Mouse (Mus musculus) lung, postnatal 14 days (tissue): ENCODE results near the gene Tfpi.
"Not testable (repeated sequence)": the region's sequence is repeated elsewhere in the genome, so short reads cannot be mapped to it uniquely, and the experiment has no call there.

ENCODE experiments used
- DNase-seq: peaks from one replicate; pipeline ENCODE4 v3.0.0; 2021

The Tfpi gene

GRCm38 (mm10) chr2:84476577-84476976, at the start of gene Tfpi:
TSS of gene Tfpi (minus strand) at chr2:84476775.
- peak; percentile 31 for DNase-seq

DNA sequence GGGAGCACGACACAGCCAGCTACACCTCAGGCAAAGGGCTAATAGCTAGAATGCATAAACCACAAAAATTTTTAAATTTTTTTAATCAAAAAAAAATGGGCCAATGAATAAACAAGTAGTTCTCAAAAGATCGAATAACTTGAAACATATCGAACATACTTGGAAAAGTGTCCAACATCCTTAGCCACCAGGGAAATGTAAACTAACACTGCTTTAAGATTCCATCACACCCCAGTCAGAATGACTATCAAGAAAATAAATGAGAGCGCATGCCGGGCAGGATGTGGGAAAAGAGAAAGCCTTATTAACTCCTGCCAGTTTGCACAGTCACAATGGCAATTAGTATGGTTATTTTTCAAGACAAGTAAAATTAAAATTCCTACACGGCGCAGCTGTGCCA, 49.6 kb upstream of the Tfpi start:
- no peak for DNase-seq

DNA sequence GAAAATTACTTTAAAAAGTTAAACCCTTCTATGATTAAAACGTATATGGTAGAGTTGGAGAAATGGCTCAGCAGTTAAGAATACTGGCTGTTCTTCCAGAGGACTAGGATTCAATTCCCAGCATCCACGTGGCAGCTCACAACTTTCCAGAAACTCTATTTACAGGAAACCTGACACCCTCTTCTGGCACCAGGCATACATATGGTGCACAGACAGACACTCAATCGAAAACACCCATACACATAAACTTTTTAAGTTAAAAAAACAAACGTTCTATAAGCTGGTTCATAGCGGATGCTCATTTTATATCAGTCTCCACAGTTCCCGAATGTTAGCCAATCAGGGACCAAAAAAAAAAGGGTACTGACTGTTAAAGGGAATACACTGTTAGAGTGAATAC, 49.2 kb upstream of the Tfpi start:
- DNase-seq, result no peak

DNA sequence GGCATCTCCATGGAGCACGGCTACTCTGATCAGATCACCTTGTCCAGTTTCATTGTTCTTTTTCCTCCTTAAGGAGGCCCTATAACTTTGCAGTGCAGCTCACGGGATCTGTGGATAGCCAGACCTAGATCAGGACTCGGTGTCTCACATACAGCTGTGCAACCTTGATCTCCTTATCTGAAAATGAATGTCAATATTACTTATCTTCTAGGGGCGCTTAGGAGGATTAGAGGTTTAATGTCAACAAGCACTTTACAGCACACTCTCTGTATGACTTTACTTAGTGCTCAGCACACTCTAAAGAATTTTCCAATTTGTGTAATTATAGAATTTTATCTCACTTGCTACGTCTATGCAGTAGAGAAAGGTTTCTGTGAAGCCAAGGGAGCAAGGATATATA, 48.5 kb upstream of the Tfpi start:
- DNase-seq, result no peak

GRCm38 (mm10) chr2:84523994-84524393, 47.4 kb upstream of the Tfpi start:
- no peak for DNase-seq

GRCm38 (mm10) chr2:84523103-84523865, 46.7 kb upstream of the Tfpi start:
- no peak for DNase-seq

GRCm38 (mm10) chr2:84519514-84520067, 43.0 kb upstream of the Tfpi start:
- DNase-seq, result peak; percentile 58

DNA sequence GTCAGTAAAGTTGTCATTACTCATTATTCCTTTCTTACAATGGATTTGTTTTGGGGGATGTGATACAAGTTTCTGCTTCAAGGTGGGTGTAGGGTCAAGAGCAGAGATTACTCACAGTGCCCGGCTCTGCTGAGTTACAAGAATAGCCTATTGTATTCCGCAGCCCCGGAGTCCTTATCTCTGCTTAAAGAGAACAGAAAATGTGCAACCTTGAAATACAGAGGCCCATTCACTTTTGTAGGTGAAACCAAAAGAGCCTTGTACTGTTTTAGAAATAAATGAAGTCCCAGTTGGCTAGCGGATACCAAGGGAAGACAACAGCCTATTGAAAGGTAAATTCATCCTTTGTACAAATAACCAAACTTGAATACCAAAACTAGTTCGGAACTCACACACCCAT, 42.2 kb upstream of the Tfpi start:
- no peak for DNase-seq

DNA sequence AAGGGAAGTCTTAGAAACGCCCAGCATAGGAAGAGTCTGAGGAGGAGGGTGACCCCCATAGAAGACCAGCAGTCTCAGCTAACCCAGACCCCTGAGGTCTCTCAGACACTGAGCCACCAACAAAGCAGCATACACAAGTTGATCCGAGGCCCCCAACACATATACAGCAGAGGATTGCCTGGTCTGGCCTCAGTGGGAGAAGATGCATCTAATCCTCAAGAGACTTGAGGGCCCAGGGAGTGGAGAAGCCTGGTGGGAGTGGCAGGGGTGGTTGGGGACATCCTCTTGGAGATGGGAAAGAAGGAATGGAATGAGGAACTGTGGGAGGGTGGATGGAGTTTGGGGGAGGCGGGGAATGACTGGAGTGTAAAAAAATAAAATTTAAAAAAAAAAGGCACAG, 36.7 kb upstream of the Tfpi start:
- DNase-seq, result no peak

DNA sequence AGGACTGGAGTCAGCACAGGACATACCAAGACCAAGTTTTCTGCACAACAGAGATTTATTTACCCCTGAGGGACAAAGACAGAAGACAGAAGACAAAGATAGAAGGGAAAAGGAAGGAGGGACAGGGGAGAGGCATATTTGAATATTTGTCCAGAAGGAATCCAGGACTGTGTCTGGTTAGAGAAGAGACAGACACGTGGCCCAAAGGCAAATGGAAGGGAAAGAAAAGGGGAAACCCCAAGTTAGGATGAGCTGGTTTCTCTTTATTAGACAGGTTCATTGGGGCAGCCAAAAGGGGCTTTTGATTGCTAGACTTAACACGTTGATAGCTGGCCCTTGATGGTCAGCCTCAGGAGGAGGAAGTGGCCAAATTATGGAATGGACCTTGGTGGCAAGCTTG, 34.9 kb upstream of the Tfpi start:
- no peak for DNase-seq

GRCm38 (mm10) chr2:84511036-84511435, 34.5 kb upstream of the Tfpi start:
- DNase-seq, result no peak

DNA sequence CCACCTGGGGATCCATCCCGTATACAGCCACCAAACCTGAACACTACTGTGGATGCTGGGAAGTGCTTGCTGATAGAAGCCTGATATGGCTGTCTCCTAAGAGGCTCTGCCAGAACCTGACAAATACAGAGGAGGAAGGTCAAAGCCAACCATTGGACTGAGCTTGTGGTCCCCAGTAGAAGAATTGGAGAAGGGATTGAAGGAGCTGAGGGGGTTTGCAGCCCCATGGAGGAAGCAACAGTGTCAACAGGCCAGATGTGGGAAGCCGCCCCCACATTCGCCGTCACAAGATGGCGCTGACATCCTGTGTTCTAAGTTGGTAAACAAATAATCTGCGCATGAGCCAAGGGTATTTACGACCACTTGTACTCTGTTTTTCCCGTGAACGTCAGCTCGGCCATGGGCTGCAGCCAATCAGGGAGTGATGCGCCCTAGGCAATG, 28.4 kb upstream of the Tfpi start:
- not testable (repeated sequence) for DNase-seq

GRCm38 (mm10) chr2:84504285-84504684, 27.7 kb upstream of the Tfpi start:
- DNase-seq, result no peak

GRCm38 (mm10) chr2:84498921-84499320, 22.3 kb upstream of the Tfpi start:
- no peak for DNase-seq

- no peak for DNase-seq
Observed at GRCm38 (mm10) chr2:84495108-84495507, 18.5 kb upstream of the Tfpi start.

- no peak for DNase-seq
Observed at GRCm38 (mm10) chr2:84493626-84494025, 17.1 kb upstream of the Tfpi start.

GRCm38 (mm10) chr2:84491715-84492114, 15.1 kb upstream of the Tfpi start:
- DNase-seq, result no peak

GRCm38 (mm10) chr2:84487705-84488291, 11.2 kb upstream of the Tfpi start:
- no peak for DNase-seq

GRCm38 (mm10) chr2:84481863-84482262, 5.3 kb upstream of the Tfpi start:
- DNase-seq, result peak; percentile 43

DNA sequence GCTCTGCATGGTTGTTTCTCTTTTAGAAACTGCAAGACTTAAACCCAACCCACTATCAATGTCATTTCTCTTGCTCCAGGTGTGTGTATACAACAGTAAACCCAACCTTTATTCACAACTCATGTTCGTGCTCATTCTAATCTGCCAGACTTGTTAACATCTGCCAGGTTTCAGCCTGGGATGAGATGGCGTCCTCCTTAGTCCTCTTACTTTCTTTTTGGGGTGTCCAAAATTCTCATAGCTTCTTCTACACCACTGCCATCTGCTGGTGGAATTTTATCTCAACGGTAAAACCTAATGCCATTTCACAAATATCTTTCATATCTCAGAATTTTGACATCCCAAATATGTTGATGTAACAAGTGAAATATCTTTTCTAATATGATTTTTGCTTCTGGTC, 2.5 kb upstream of the Tfpi start:
- DNase-seq, result peak; percentile 75

- DNase-seq, result no peak
Observed at GRCm38 (mm10) chr2:84477759-84478158, 1.2 kb upstream of the Tfpi start.

- DNase-seq, result no peak
Observed at GRCm38 (mm10) chr2:84476131-84476530, 444 bp downstream of the Tfpi start.

DNA sequence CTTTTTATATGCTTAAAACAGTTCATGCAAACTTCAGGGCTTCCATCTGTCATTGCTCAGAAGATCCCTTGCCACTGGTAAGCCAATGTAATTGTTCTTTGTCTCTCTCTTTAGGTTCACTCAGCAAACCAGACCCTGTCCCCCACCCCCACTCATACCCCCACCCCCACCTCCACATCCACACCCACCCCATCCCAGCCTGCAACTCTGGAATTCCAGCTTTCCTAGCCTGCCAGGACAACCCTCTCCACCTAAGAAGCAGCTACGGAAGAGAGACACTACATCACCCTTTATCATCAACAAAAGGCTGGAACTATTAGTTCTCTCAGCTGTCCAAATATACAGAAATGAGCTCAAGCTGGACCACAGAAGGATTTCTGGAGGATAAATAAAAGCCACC, 974 bp downstream of the Tfpi start:
- DNase-seq, result no peak

DNA sequence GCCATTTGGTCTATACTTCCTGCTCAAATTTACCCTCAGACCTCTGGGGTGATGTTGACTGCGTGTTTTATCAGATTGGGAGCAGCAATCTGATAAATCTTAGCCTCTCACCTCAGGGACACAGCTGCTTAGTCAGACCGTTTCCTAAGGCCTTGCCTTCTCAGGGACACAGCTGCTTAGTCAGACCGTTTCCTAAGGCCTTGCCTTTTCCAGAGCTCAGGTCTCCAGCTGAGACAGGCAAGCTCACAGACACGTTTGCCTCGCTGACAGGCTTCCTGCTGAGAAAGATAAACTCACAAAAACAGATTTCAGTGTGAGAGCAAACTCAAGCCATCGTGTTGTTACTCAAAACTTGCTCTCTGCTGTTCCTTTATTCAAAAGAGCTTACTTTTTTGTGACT, 1.9 kb downstream of the Tfpi start:
- DNase-seq, result no peak
